Mouse (Mus musculus): ENCODE data around the gene Vps16. TPM values are rescaled to one million over a fixed set of nuclear protein-coding genes. Genes with fewer than 3 reads are reported as not detected.

The Vps16 gene
- polyA plus RNA-seq (2015; fragmentation: Nextera tagmentation; extraction: Ambion mirVana): 101 and 103 TPM in 2 replicates

GRCm38 (mm10) chr2:130424126-130424853 lies at the start of gene Vps16, which contains the start of gene Pced1a:
Vps16 (plus strand) TSS chr2:130424339.
Pced1a (minus strand) TSS chr2:130424701.
- Histone ChIP-seq H3K36me3 (peaks cover 33% of the 10 kb centered on the region), H3K9me3 (replicated peaks) (no peaks in the 10 kb centered on the region), H3K9ac (peak within 1 kb of the TSS; percentile 86), H3K4me3 (replicated peaks) (peak within 1 kb of the TSS; percentile 83), H3K27ac (peak within 1 kb of the TSS; percentile 91), H3K4me2 (peak within 1 kb of the TSS; percentile 97), H3K27me3 (no peaks in the 10 kb centered on the region), H3K4me1 (peaks cover 22% of the 10 kb centered on the region)
- under 1% methylated on average over 58 of the region's 58 CpGs for WGBS
- peak; percentile 96 for ATAC-seq (replicated peaks; ENCODE audit: low FRiP score)

GRCm38 (mm10) chr2:130374951-130375350 lies 49.2 kb upstream of the Vps16 start:
- no peaks in the 10 kb centered on the region for H3K9me3 ChIP-seq (replicated peaks)
- WGBS: 78% methylated on average over 4 of the region's 4 CpGs
- no peaks in the 10 kb centered on the region for H3K4me1 ChIP-seq
- H3K27ac ChIP-seq: no peak overlapping the region
- H3K27me3 ChIP-seq: no peaks in the 10 kb centered on the region
- no peak overlapping the region for H3K4me3 ChIP-seq (replicated peaks)
- no peak for ATAC-seq (replicated peaks; ENCODE audit: low FRiP score)
- no peak overlapping the region for H3K9ac ChIP-seq
- no peak overlapping the region for H3K4me2 ChIP-seq
- no peaks in the 10 kb centered on the region for H3K36me3 ChIP-seq

- WGBS: 26% methylated on average over 3 of the region's 3 CpGs
- Histone ChIP-seq H3K4me3 (replicated peaks) (no peak overlapping the region), H3K27me3 (no peaks in the 10 kb centered on the region), H3K9ac (no peak overlapping the region), H3K36me3 (no peaks in the 10 kb centered on the region), H3K4me1 (peaks cover 8% of the 10 kb centered on the region; the same call in 1 of the 2 replicates), H3K4me2 (no peak overlapping the region), H3K27ac (no peak overlapping the region; the same call in 1 of the 2 replicates), H3K9me3 (replicated peaks) (no peaks in the 10 kb centered on the region)
- ATAC-seq (replicated peaks; ENCODE audit: low FRiP score): peak; percentile 56; the same call in 1 of the 2 replicates
These were observed 40.9 kb upstream of the Vps16 start for GRCm38 (mm10) chr2:130383205-130383604.

GRCm38 (mm10) chr2:130383895-130384294 lies 40.2 kb upstream of the Vps16 start:
- no peak overlapping the region for H3K27ac ChIP-seq
- no peak overlapping the region for H3K4me2 ChIP-seq
- no peaks in the 10 kb centered on the region for H3K9me3 ChIP-seq (replicated peaks)
- 55% methylated on average over 6 of the region's 6 CpGs for WGBS
- peaks cover 8% of the 10 kb centered on the region; the same call in 1 of the 2 replicates for H3K4me1 ChIP-seq
- H3K36me3 ChIP-seq: no peaks in the 10 kb centered on the region
- H3K9ac ChIP-seq: no peak overlapping the region
- ATAC-seq (replicated peaks; ENCODE audit: low FRiP score): 0 out of 2 replicates have a peak, but pooled peaks have one; percentile 60
- H3K4me3 ChIP-seq (replicated peaks): no peak overlapping the region
- H3K27me3 ChIP-seq: no peaks in the 10 kb centered on the region

GRCm38 (mm10) chr2:130386212-130386611 lies 37.9 kb upstream of the Vps16 start:
- no peak overlapping the region for H3K27ac ChIP-seq
- peaks cover 12% of the 10 kb centered on the region for H3K4me1 ChIP-seq
- peaks cover 8% of the 10 kb centered on the region; the same call in 1 of the 2 replicates for H3K36me3 ChIP-seq
- H3K9me3 ChIP-seq (replicated peaks): no peaks in the 10 kb centered on the region
- H3K4me3 ChIP-seq (replicated peaks): no peak overlapping the region
- no peak for ATAC-seq (replicated peaks; ENCODE audit: low FRiP score)
- H3K9ac ChIP-seq: no peak overlapping the region
- WGBS: 68% methylated on average over 1 of the region's 1 CpGs
- no peaks in the 10 kb centered on the region for H3K27me3 ChIP-seq
- H3K4me2 ChIP-seq: no peak overlapping the region

GRCm38 (mm10) chr2:130388796-130389195 lies 35.3 kb upstream of the Vps16 start:
- Histone ChIP-seq H3K4me3 (replicated peaks) (no peak overlapping the region), H3K4me2 (no peak overlapping the region), H3K36me3 (peaks cover 25% of the 10 kb centered on the region), H3K4me1 (peaks cover 7% of the 10 kb centered on the region), H3K9ac (no peak overlapping the region), H3K27me3 (no peaks in the 10 kb centered on the region), H3K9me3 (replicated peaks) (no peaks in the 10 kb centered on the region), H3K27ac (no peak overlapping the region)
- 82% methylated on average over 2 of the region's 2 CpGs for WGBS
- ATAC-seq (replicated peaks; ENCODE audit: low FRiP score): no peak

- H3K4me3 ChIP-seq (replicated peaks): no peak overlapping the region
- H3K4me2 ChIP-seq: no peak overlapping the region
- peaks cover 41% of the 10 kb centered on the region for H3K36me3 ChIP-seq
- peak overlapping the region; percentile 30; the same call in 1 of the 2 replicates for H3K27ac ChIP-seq
- H3K9me3 ChIP-seq (replicated peaks): no peaks in the 10 kb centered on the region
- H3K4me1 ChIP-seq: peaks cover 6% of the 10 kb centered on the region
- 58% methylated on average over 11 of the region's 11 CpGs for WGBS
- 0 out of 2 replicates have a peak, but pooled peaks have one; percentile 38 for ATAC-seq (replicated peaks; ENCODE audit: low FRiP score)
- H3K9ac ChIP-seq: no peak overlapping the region
- H3K27me3 ChIP-seq: no peaks in the 10 kb centered on the region
These were observed 33.0 kb upstream of the Vps16 start for GRCm38 (mm10) chr2:130390993-130391625.

- whole genome bisulfite sequencing: 52% methylated on average over 3 of the region's 3 CpGs
These were observed 31.3 kb upstream of the Vps16 start for GRCm38 (mm10) chr2:130392836-130393235.

GRCm38 (mm10) chr2:130395696-130396095 lies 28.4 kb upstream of the Vps16 start:
- no peak overlapping the region for H3K4me3 ChIP-seq (replicated peaks)
- H3K9me3 ChIP-seq (replicated peaks): no peaks in the 10 kb centered on the region
- H3K4me2 ChIP-seq: 0 out of 2 replicates have a peak overlapping the region, but pooled peaks have one; percentile 93
- peaks cover 4% of the 10 kb centered on the region for H3K27me3 ChIP-seq
- H3K27ac ChIP-seq: no peak overlapping the region
- H3K4me1 ChIP-seq: peaks cover 27% of the 10 kb centered on the region
- no peak for ATAC-seq (replicated peaks; ENCODE audit: low FRiP score)
- peaks cover 37% of the 10 kb centered on the region for H3K36me3 ChIP-seq
- 88% methylated on average over 11 of the region's 11 CpGs for WGBS
- H3K9ac ChIP-seq: no peak overlapping the region

More at GRCm38 (mm10) chr2:130392836-130393235, 31.3 kb upstream of the Vps16 start:
- H3K9ac ChIP-seq: no peak overlapping the region
- H3K4me1 ChIP-seq: peaks cover 20% of the 10 kb centered on the region
- no peak overlapping the region for H3K27ac ChIP-seq
- H3K9me3 ChIP-seq (replicated peaks): no peaks in the 10 kb centered on the region
- no peaks in the 10 kb centered on the region for H3K27me3 ChIP-seq
- no peak for ATAC-seq (replicated peaks; ENCODE audit: low FRiP score)
- peaks cover 41% of the 10 kb centered on the region for H3K36me3 ChIP-seq
- no peak overlapping the region for H3K4me3 ChIP-seq (replicated peaks)
- no peak overlapping the region for H3K4me2 ChIP-seq

- Histone ChIP-seq H3K4me3 (replicated peaks) (peak within 1 kb of the TSS; percentile 71), H3K4me1 (peaks cover 26% of the 10 kb centered on the region), H3K27me3 (peaks cover 4% of the 10 kb centered on the region), H3K36me3 (peaks cover 29% of the 10 kb centered on the region), H3K4me2 (peak within 1 kb of the TSS; percentile 93), H3K9ac (peak within 1 kb of the TSS; percentile 72), H3K27ac (peak within 1 kb of the TSS; percentile 80), H3K9me3 (replicated peaks) (no peaks in the 10 kb centered on the region)
- under 1% methylated on average over 50 of the region's 53 CpGs for WGBS
- peak; percentile 90 for ATAC-seq (replicated peaks; ENCODE audit: low FRiP score)
These were observed 26.8 kb upstream of the Vps16 start, which contains the start of gene Cpxm1 for GRCm38 (mm10) chr2:130397186-130397985. Cpxm1 (minus strand) TSS chr2:130397574.

GRCm38 (mm10) chr2:130398091-130398490 lies 26.0 kb upstream of the Vps16 start:
- Histone ChIP-seq H3K9ac (peak overlapping the region; percentile 72; the same call in 1 of the 2 replicates), H3K9me3 (replicated peaks) (no peaks in the 10 kb centered on the region), H3K27ac (no peak overlapping the region), H3K4me2 (peak overlapping the region; percentile 93), H3K4me1 (peaks cover 26% of the 10 kb centered on the region), H3K27me3 (peaks cover 4% of the 10 kb centered on the region), H3K4me3 (replicated peaks) (peak overlapping the region; percentile 71), H3K36me3 (peaks cover 22% of the 10 kb centered on the region)
- 17% methylated on average over 14 of the region's 14 CpGs for WGBS
- no peak for ATAC-seq (replicated peaks; ENCODE audit: low FRiP score)

All from kidney, embryonic 15.5 days (tissue).